Mouse (Mus musculus) subcutaneous adipose tissue, adult 2 months (tissue): ENCODE data around the gene 4933428M09Rik. TPM values are rescaled to one million over a fixed set of nuclear protein-coding genes. Genes with fewer than 3 reads are reported as not detected.

Experiments
- polyA plus RNA-seq: library from polyadenylated mRNA; depleted of rRNA; stranded (reverse); fragments of >200 nt; gene quantifications from 2 replicates; pipeline ENCODE4 v1.2.3, GENCODE M21; 2012; ENCODE audit warnings: low replicate concordance; rRNA removed

Gene 4933428M09Rik
- not detected in 2 replicates for polyA plus RNA-seq

DNA sequence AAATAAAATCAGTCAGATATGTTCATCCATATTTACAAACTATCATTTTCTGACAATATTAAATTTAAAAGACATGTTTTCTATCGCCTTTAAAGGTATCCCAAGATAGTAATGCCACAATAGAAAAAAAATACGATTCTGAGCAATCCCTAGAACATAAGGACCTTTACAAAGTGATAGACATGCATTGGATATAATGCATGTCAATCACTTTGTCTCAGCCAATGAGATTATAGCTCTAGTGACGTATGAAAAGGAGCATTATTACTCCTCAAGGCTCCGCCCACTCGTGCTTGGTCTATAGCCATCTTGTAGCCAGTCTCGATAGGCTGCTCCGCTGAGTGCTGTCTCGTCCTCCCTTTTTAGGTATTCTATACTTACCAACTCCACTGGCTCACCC lies at the start of gene 4933428M09Rik:
Gene 4933428M09Rik, plus strand, starts transcription at position 301 of the 400 bp plus-strand sequence.

DNA sequence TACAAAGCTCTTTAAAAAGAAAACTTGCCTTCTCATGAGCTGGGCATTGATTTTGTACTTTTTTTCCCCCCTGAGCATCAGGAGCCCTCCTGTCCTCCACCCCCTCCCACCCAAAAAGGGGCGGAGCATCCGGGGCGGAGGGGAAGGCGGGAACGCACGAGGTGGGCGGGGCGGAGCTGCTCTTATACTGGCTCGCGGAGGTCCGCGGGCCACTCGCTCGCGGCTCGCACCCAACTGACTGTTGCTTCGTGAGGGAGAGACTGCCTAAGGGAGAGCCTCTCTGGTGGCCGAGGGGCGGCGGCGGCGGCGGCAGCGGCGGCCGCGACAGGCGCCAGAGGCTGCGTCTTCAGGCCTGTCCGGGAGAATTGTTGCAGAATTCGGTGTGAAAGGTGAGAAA lies 30.8 kb downstream of the 4933428M09Rik start, which contains the start of gene Mum1l1:
Gene Mum1l1, plus strand, starts transcription at position 214 of the 397 bp plus-strand sequence.

Other genes starting within 250 kb of the 4933428M09Rik start
- gene Serpina7, start 94.0 kb upstream of the 4933428M09Rik start, polyA plus RNA-seq, result not detected in 2 replicates
- not detected in 2 replicates for gene 4930513O06Rik, start 93.0 kb upstream of the 4933428M09Rik start, polyA plus RNA-seq
- 0.42 and 0.63 TPM in 2 replicates for gene Mum1l1, start 30.8 kb downstream of the 4933428M09Rik start, polyA plus RNA-seq
- not detected in 2 replicates for gene Trap1a, start 154.5 kb downstream of the 4933428M09Rik start, polyA plus RNA-seq